Mouse (Mus musculus) MN1 (cell line): ENCODE measurements at regions not wholly inside any gene's neighbourhood (a gene's known extent, or its start where the extent isn't known, plus 50 kb on each side); places are given as distances from the start of the nearest gene placed in this dataset.

Experiments
- DNase-seq: peaks from one replicate; pipeline ENCODE4 v3.0.0-alpha.2; 2016; ENCODE audit warnings: low spot score

DNA sequence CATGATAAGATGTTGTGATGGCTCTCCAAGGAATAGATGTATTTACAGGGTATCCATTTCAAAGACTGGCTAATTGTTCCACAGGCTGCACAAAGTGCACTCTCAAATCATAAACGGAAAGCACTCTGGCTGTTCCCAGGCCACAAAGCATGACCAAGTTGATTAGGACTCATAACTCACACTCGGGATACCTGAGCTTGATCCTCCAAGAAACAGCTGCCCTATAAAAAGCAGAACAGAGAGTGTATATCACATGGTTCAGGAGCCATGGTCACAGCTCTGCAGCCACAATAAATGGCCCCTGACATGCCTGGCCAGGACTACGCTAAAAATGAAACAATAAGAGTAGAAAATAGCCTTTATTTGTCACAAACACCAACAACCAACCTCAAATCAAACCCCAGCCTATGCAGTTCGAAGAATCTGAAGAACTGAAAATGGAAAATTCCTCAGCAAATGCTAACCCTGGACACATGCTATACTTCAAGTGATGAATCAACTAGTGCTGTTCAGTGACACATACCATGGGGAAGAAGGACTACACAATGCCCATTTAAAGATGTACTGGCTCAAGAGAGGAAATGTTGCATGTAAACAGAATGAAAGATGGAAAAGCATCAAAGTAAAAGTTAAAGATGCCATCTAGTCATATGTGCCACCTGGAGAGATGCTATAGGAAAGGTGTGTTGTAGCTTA is 473.5 kb downstream of the Gsdmc2 start:
- DNase-seq, result peak; percentile 37

DNA sequence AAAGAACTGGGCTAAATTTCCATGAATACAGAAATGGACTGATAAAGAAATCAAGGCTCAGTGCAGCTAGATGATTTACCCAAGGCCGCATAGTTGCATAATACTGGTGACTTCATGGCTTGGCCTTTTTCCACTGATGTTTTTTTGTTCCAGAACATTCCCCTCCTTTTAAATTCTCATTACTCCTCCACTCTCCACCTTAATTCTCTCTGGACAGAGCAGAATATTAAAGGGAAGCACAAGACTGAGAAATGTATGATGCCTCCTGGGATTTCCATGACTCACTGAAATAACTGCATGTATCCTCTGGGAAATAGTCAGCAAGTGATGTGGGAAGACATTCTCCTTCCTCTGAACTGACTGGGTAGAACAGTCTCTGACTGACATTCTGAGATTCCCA is 480.5 kb downstream of the Gsdmc2 start:
- peak; percentile 55 for DNase-seq

DNA sequence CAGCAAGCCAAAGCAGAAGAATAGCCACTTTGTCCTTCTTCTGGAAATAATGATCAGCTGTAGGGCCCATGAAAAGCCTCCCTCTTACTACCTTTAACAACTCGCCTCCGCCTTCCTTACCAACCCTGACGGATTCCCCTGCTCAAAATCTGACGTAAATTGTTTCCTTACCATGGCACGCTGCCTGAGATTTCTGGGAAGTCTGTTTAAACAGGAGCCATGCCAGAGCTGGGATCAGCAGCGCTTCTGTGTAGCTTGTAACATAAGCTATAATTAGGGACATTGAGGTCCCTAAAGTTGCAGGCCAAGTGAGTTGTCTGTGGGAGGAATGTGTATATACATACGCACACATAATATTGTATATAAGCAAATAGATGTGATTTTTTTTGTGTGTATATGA is 484.6 kb downstream of the Gsdmc2 start:
- no peak for DNase-seq

DNA sequence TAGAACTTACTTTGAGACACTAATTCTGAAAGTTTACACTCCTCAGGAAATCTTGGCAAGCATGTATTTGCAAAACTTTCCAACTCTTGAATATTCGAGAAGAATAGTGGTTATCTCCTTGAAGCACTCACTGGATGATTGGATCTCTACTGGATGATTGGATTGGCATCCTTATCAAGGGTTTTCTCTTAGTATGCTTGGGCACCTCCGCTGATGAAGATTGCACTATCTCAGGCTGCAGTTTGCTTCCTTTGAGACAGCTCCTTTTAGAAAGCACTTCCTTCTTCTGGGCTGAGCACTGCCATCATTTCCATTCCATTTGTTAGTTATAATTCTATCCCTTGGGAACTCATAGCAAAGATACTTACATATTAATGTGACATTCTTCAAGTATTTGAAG is 503.2 kb downstream of the Gsdmc2 start:
- no peak for DNase-seq

DNA sequence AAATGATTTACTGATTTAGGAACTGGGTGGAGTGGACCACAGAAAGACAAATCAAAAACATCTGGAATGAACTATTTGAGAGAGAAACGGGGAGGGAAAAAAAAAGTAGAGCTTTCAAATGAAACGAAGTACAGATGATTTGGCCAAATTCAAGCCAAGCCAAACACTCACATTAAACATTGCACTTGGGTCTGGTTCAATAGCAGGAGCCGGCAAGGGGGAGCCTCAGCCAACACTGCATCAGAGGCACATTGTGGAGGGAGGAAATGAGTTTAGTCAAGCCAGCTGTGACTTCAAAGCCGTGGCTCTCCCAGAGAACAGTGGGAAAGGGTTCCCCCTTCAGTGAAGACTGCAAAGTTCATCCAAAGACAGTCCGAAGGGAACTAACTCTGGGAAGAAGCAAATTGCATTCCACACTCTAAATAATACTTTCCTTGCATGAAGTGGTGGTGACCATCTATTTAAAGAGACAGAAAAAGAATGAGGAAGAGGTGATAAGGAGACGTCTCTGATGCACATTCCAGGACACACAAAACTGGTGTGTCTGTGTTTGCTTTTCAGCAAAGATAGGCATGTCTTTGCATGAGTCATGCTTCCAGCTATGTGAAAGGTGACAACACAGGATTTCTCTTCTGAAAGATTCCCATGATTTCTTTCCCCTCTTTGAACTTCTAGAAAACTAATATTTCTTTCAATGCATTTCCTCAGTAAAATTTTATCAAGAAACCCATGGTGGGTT is 504.5 kb downstream of the Gsdmc2 start:
- peak; percentile 69 for DNase-seq

DNA sequence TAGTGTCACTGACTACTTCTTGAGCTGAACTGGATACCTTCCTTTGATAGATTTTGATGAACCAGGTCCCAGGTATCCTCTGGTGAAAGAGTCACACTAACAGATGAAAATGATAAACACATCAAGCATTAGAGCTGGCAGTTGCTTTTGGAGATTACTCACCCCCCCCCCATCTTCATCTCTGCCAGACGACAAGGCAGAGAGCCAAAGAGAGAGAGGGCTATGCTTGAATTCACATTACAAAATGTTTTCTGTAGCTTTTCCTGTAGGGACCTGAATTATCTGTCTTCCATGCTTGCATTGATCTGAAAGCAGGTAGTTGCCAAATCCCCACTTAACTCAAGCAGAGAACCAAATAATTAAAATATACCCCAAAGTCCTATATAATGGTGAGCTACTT is 525.3 kb downstream of the Gsdmc2 start:
- no peak for DNase-seq

DNA sequence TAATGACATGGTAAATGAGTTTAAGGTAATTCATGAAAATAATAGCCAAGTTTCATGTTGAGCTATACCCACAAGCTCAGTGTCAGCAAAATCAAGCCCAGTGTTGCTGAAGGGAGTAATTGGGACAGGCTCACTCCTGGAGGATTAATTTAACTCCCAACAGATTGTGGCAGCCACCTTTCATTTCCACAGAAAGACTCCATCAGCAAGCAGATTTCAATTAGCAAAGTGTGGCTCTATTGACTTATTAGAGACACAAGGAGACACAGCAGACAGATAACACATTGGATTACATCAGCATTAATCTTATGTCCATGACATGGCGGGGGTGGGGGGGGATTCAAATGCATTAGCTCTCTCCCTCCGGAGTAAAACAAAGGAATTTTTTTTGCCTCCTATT is 534.6 kb downstream of the Gsdmc2 start:
- peak; percentile 23 for DNase-seq

DNA sequence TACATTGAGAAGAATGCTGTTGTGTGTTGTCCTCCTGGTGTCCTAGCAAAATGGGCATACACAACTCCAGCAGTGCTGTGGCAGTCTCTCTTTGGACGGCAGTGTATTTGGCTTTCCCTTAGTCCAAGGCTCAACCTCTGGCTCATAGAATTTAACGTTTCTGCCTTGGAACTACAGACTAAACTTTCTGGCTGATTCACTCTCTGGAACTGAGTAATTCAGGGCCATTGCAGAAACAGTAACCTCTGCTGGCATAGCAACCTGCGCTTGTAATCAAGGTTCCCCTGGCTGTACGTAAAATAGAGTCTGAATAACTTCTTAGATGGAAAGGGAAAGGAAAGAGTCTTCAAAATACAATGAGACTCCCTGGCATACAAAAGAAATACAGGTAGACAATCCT is 545.7 kb downstream of the Gsdmc2 start:
- no peak for DNase-seq

DNA sequence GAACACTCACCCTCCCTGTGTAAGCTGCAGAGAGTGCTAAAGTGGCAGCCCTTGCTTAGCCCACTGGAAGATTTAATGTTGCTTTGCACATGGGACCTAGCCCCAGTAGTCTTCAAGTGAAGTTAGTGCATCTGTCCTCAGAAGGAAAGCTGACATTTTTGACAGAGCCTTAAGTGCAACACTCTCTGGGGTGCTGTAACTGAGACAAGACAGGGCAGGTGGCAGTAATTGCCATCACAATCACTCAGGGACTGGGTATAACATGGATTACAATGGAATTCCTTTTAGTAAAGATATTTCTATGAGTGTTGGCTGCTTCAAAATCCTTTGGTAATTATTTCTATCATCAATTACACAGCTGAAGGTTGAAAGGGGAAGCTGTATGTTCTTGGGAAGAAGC is 556.4 kb downstream of the Gsdmc2 start:
- DNase-seq, result no peak

DNA sequence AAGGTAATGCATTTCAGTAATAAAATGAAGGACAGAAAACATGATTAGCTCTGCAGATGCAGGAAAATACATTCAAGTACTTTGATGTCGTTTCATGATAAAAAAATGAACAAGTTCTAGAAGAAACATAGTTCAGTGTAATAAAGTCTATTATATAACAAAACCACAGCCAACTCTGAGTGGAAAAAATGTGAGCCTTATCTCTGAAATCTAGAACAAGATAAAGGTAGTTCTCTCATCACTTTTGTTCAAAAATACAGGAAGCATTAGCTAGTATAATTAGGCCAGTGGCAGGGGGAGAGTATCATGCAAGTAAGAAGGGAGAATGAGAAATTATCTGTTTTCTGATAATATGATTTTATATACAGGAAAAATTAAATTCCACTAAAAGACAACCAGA is 559.0 kb downstream of the Gsdmc2 start:
- no peak for DNase-seq

DNA sequence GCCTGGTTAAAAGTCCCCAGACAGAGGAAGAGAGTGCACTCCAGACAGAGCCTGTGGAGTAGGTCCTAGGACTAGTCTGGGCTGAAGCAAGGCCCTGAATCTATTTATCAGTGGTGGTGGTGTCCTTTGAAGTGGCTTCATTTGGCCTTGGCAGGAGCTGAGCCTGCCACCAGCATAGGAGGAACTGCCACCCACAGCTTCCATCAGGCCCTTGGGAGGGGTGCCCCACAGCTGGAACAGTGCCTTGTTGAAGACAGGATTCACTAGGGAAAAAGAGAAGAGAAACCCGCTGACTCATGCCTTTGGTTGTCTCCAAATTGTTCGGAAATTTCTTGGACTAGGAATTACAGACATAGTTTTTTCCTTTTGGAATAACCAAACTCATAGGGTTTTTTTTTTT is 574.6 kb downstream of the Gsdmc2 start:
- DNase-seq, result no peak

DNA sequence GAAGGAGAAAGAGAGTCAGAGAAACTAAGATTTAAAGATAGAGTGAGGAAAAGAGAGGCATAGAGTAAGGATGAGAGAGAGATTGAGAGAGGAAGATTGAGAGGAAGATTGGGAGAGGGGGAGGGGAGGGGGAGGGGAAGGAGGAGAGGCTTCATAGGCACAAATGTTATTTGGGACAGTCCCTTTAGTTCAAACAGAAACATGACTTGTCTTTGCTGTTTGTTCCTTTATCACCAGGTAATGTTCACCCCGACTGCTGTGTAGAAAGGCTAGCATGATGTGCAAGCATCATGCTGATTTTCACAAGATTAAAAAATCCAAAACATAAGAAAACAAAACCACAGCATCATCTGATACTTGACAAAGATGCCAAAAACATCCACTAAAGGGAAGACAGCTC is 579.1 kb downstream of the Gsdmc2 start:
- no peak for DNase-seq

DNA sequence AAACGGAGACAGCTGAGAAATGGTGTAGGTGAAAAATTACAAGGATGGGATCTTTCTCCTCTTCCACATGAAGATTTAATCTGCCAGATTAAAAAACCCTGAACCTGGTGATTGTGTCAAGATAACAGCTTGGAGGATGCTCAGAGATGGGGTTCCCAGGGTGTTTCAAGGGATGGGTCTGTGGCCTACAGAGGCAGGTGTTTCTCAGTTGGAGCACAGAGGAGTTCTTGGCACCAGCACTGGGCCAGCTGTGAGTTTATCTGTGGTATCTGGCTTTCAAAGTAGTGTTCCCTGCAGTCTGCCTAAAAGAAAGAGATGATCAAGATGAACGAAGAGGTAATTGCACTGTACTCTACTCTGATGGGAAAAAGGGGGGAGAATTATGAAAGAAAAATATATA is 589.2 kb downstream of the Gsdmc2 start:
- peak; percentile 18 for DNase-seq

DNA sequence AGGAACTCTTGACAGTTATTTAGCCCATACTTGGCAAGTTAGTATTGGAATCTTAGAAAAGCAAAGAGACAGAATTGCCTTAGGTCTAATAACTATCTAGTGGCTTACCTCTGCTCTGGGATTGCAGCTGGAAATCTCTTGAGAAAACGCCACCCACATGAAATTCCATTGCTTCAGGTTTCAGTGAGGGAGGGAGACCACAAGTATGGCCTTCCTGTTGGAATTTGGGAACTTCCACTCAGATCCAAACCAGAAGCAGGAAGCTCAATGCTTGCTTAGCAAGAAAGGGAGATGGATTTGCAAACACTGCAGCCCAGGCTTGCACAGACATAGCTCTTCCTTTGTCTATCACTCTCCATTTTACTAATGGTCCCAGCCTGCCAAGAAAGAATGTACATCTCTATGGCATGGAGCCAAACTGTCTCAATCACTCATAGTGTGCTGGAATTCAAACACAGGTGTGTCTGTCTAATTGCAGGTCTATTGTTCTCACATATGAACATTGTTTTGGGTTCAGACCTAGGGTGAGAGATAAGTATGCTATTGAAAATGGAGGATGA is 592.1 kb downstream of the Gsdmc2 start:
- no peak for DNase-seq

DNA sequence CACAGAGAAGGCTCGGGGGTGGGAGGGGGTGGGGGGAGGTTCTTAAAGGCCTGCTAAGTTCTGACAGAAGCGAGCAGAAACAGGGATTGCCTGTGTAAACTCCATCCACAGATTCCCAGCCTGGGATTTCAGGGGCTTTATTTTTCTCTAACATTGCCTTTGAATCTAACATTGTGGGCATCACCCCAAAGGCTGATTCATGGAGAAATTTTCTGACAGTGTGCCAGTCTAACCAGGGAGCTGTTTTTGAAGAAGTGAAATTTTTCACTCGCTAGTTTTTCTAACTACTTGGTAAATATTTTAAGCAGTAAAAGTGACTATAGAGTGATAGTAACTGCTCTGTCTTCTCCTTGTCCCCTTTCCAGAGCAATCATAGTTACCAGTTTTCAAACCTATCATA is 606.4 kb downstream of the Gsdmc2 start:
- DNase-seq, result no peak

DNA sequence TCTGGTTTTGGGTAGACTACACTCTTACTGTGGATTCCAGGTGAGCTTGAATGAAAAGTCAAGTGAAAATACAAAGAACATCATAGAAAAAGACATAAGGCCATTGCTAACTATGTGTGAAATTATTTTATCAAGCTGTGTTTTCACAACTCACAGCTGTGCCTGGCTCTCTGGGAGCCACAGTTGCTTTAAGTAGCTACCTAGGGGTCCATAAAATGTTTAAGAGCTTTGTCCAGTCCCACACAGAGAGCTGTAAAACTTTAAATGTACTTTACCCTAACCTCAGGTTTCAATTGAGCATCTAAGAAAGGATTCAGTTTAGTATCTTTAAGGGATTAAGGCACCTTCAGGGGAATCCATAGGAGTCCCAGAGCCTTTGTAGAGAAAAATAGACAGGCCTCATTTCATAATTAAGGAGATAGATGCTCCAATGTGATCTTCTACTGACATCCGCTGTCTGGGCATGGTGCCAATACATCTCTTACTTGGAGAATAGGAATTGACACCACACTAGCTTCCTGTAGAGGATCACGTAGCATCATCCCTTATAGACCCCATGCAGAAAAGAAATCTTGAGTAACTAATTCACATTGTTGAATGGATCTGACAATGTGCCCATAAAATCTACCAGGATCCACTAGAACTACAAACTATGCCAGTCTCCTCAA is 626.5 kb downstream of the Gsdmc2 start:
- DNase-seq, result peak; percentile 76

DNA sequence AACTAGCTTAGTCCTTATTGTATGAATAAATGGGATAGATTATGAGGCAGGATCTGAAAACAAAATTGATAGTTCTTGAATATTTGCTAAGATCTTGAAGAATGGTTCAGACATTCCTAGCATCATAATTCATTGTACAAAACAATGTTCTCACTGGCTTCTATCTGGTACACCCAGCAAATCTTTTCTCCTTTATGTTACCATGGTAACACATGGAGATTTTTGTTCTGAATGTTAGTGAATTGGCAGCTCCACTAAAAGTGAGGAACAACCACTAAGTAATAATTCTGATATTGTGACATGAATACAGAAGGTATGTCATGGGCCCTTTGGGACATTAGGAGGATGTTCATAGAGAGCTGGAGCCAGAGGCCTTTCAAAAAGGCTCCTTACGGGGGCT is 639.8 kb downstream of the Gsdmc2 start:
- no peak for DNase-seq

DNA sequence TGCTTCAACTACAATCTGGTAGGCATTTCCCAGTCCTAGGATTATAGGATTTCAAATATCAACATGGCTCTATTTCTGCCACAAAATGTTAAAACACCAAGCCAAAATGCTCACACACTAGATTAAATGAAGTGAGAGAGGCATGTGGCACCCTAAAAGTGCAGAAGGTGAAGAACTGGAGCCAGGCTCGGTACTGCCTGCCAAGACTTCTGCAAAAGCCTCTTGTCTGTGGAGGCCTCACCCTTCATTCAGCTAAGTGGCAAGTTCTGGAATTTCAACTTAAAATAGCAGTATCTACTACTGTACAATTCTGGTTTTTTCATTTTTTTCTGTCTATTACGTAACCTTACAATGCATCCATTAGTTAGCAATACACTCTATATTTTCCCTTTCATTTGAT is 649.9 kb downstream of the Gsdmc2 start:
- no peak for DNase-seq

DNA sequence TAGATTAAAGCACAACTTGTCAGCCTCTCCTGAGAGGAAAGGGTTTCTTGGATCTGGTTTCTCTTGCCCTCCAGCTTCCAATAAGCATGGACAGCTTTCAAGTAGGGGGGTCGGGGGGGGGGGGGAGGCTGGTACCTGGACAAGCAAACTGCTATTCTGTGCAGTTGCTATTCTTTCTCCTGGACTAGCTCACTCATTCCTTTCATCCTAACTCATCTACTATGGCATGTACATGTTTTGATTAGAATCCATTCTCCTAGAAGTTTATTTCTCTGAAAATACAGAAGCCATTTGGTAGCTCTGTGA is 650.5 kb downstream of the Gsdmc2 start:
- DNase-seq, result no peak

DNA sequence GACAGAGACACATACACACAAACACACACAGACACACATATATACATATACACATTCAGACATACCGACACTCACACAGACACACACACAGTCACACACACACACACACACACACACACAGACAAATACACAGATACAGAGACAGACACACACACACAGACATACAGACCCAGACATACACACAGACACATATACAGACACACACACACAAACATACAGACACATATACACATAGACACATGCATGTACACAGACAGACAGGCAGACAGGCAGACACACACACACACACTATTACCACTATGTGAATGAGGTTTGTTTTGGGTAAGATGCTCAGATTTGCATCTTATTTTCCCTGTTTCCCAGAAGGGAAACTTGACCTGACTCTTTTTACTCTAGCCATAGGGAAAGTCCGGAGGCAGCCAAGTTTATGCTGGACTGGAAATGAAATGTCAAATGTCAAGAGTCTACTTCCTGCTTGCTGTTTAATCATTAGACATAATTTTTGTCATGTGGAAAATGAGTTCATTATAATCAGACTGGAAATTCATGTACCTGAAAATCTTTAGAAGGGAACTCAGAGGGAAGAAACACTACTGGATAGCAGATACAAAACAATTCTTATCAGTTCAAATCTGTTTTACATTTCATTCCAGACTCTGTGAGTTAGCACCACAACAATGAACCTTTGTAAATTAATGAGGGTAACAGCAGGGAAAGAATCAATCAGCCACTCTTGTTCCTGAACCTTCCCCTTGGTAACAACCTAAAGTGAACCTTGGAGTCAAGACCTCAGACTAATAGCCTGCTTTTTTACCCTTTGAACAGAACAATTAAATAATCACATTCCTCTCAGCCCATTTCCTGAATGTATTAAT is 651.1 kb downstream of the Gsdmc2 start:
- DNase-seq, result peak; percentile 77

DNA sequence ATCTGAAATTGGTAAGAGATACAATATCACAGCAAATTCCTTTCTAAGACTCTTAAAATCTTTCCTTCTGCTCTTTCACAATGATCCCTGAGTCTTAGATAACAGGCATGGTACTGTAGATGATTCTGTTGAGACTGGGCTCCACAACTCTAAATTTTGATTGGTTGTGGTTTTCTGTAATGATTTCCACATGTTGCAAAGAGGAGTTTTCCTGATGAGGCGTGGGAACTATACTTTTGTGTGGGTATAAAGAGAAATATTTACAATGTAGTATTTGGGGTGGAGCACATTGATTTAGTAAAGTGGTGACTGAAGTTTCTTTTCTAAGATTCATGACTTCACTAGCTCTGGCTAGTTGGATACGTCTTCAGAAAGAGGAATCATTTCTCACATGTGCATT is 653.2 kb downstream of the Gsdmc2 start:
- DNase-seq, result no peak

DNA sequence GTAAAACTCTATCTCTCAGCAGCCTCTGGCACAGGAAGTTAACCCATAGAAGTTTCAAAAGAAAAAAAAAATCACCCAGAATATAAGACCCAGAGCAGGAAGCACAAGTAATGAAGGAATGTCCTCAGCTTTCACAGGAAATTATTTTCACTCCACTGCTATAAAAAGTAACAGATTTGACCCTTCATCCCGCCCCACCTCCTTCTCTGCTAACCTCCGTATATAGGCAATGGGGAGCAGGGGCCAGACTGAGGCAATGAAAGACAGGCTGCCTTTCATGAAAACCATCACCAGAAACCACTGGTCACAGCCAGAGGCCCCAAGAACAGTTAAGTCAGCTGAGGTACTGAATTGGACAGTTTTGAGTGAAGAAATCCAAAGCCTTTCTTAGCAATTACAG is 654.9 kb downstream of the Gsdmc2 start:
- DNase-seq, result no peak
